Mouse (Mus musculus): ENCODE results near the gene Slc25a19. TPM values are rescaled to one million over a fixed set of nuclear protein-coding genes. Genes with fewer than 3 reads are reported as not detected.

The Slc25a19 gene
- polyA plus RNA-seq, 1 experiment from 2014 or later: 34.0 TPM

DNA sequence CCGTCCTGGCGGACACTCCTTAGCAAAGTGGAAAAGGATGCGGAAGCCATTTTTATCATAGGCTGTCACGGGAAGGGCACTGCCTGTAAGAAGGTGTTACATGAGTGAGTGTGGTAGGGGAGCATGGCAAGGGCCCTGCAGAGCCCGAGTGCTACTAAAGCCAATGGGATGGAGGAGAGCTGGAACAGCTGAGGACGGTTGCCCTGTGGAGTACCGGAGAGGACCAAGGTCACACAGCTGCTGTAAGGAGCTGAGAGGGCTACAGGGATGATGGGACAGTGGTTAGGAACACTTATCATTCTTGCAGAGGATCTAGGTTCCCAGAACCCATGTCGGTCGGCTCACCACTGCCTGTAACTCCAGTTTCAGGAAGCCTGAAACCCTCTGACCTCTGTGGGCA, 41.7 kb downstream of the Slc25a19 start:
- H3K36me3 ChIP-seq: peaks cover 97% of the 10 kb centered on the region

DNA sequence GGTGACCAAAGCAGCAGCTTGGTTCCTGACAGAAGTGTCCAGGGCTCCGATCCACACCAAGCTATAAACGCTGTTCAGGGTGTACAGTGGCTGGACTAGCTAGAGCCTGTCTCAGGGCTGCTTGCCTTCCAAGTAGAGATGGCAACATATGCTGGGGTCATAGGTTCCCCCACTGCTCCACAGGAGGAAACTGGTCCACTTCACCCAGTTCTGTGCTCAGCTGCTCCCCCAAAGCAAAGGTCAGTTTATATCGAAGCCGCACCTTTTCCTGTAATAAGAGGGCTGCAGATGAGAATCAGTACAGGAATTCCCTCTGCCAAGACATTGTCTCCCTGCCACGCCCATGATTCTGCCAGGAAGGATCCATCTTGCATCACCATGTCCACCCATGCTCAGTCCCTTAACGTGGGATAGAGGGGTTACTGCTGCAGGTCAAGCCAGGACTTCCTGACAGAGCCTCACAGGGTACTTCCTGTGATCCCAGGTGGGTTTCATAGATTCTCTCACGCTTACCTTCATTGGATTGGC, 42.5 kb downstream of the Slc25a19 start:
- H3K9ac ChIP-seq (replicated peaks): no peak overlapping the region
- H3K27me3 ChIP-seq: no peaks in the 10 kb centered on the region
- no peak overlapping the region for H3K4me2 ChIP-seq
- ATAC-seq (ENCODE audit: insufficient number of reproducible peaks, insufficient read depth, low FRiP score, low TSS enrichment, low read depth): no peak
- peaks cover 97% of the 10 kb centered on the region for H3K36me3 ChIP-seq
- no peaks in the 10 kb centered on the region for H3K9me3 ChIP-seq
- no peak overlapping the region for H3K27ac ChIP-seq
- H3K4me1 ChIP-seq (replicated peaks): no peaks in the 10 kb centered on the region
- WGBS: 91% methylated on average over 7 of the region's 7 CpGs
- H3K4me3 ChIP-seq (replicated peaks): no peak overlapping the region

More for the DNA sequence above, 41.7 kb downstream of the Slc25a19 start:
- Histone ChIP-seq H3K4me3 (replicated peaks) (no peak overlapping the region), H3K4me2 (no peak overlapping the region), H3K9me3 (no peaks in the 10 kb centered on the region), H3K9ac (replicated peaks) (no peak overlapping the region), H3K27ac (no peak overlapping the region), H3K4me1 (replicated peaks) (no peaks in the 10 kb centered on the region), H3K27me3 (no peaks in the 10 kb centered on the region)
- WGBS: 86% methylated on average over 9 of the region's 9 CpGs
- ATAC-seq (ENCODE audit: insufficient number of reproducible peaks, insufficient read depth, low FRiP score, low TSS enrichment, low read depth): no peak

- no peaks in the 10 kb centered on the region for H3K27me3 ChIP-seq
- ATAC-seq (ENCODE audit: insufficient number of reproducible peaks, insufficient read depth, low FRiP score, low TSS enrichment, low read depth): no peak
- H3K4me2 ChIP-seq: no peak overlapping the region
- WGBS: 89% methylated on average over 10 of the region's 10 CpGs
- peaks cover 96% of the 10 kb centered on the region for H3K36me3 ChIP-seq
- H3K9ac ChIP-seq (replicated peaks): no peak overlapping the region
- H3K9me3 ChIP-seq: no peaks in the 10 kb centered on the region
- H3K27ac ChIP-seq: no peak overlapping the region
- no peak overlapping the region for H3K4me3 ChIP-seq (replicated peaks)
- H3K4me1 ChIP-seq (replicated peaks): no peaks in the 10 kb centered on the region
Measured at GRCm38 (mm10) chr11:115584376-115585073, 43.6 kb downstream of the Slc25a19 start.

GRCm38 (mm10) chr11:115582913-115583606, 45.0 kb downstream of the Slc25a19 start:
- WGBS: 86% methylated on average over 10 of the region's 10 CpGs
- ATAC-seq (ENCODE audit: insufficient number of reproducible peaks, insufficient read depth, low FRiP score, low TSS enrichment, low read depth): no peak
- Histone ChIP-seq H3K4me2 (no peak overlapping the region), H3K9me3 (no peaks in the 10 kb centered on the region), H3K27ac (no peak overlapping the region), H3K27me3 (no peaks in the 10 kb centered on the region), H3K9ac (replicated peaks) (no peak overlapping the region), H3K36me3 (peaks cover 99% of the 10 kb centered on the region), H3K4me3 (replicated peaks) (no peak overlapping the region), H3K4me1 (replicated peaks) (no peaks in the 10 kb centered on the region)

GRCm38 (mm10) chr11:115579080-115579479, 49.0 kb downstream of the Slc25a19 start:
- no peak for ATAC-seq (ENCODE audit: insufficient number of reproducible peaks, insufficient read depth, low FRiP score, low TSS enrichment, low read depth)
- Histone ChIP-seq H3K27me3 (no peaks in the 10 kb centered on the region), H3K9ac (replicated peaks) (no peak overlapping the region), H3K36me3 (peaks cover 79% of the 10 kb centered on the region), H3K27ac (no peak overlapping the region), H3K4me1 (replicated peaks) (no peaks in the 10 kb centered on the region), H3K4me2 (no peak overlapping the region), H3K4me3 (replicated peaks) (no peak overlapping the region), H3K9me3 (no peaks in the 10 kb centered on the region)

GRCm38 (mm10) chr11:115564961-115565360, 63.1 kb downstream of the Slc25a19 start:
- H3K4me2 ChIP-seq: peak overlapping the region; percentile 78
- H3K9ac ChIP-seq (replicated peaks): peak overlapping the region; percentile 73
- no peak for ATAC-seq (ENCODE audit: insufficient number of reproducible peaks, insufficient read depth, low FRiP score, low TSS enrichment, low read depth)
- peak overlapping the region; percentile 72 for H3K4me3 ChIP-seq (replicated peaks)
- H3K4me1 ChIP-seq (replicated peaks): peaks cover 13% of the 10 kb centered on the region
- WGBS: 19% methylated on average over 7 of the region's 7 CpGs
- no peaks in the 10 kb centered on the region for H3K9me3 ChIP-seq
- H3K27ac ChIP-seq: no peak overlapping the region
- H3K27me3 ChIP-seq: no peaks in the 10 kb centered on the region
- peaks cover 41% of the 10 kb centered on the region for H3K36me3 ChIP-seq

Other genes with a start within 250 kb of the Slc25a19 start
- gene Cdr2l, start 246.4 kb downstream of the Slc25a19 start, polyA plus RNA-seq (2016; fragmentation: Nextera tagmentation; extraction: Ambion mirVana): 19.7 and 19.9 TPM in 2 replicates
- 175 and 182 TPM in 2 replicates for gene Mrpl58, start 224.5 kb downstream of the Slc25a19 start, polyA plus RNA-seq (2016; fragmentation: Nextera tagmentation; extraction: Ambion mirVana)
- gene Atp5h, start 208.3 kb downstream of the Slc25a19 start, polyA plus RNA-seq (2016; fragmentation: Nextera tagmentation; extraction: Ambion mirVana): 960 and 975 TPM in 2 replicates
- gene Kctd2, start 208.2 kb downstream of the Slc25a19 start, polyA plus RNA-seq (2016; fragmentation: Nextera tagmentation; extraction: Ambion mirVana): 25.3 and 26.5 TPM in 2 replicates
- gene Trim80, start 187.8 kb downstream of the Slc25a19 start, polyA plus RNA-seq (2016; fragmentation: Nextera tagmentation; extraction: Ambion mirVana): 0.10 TPM in 1 of 2 replicates, not detected in the other
- 0.15 TPM in 1 of 2 replicates, not detected in the other for gene Slc16a5, start 165.8 kb downstream of the Slc25a19 start, polyA plus RNA-seq (2016; fragmentation: Nextera tagmentation; extraction: Ambion mirVana)
- gene Armc7, start 152.6 kb downstream of the Slc25a19 start, polyA plus RNA-seq (2016; fragmentation: Nextera tagmentation; extraction: Ambion mirVana): 7.5 and 9.6 TPM in 2 replicates
- gene Nt5c, start 136.4 kb downstream of the Slc25a19 start, polyA plus RNA-seq (2016; fragmentation: Nextera tagmentation; extraction: Ambion mirVana): 66.2 and 78.2 TPM in 2 replicates
- gene Jpt1, start 113.9 kb downstream of the Slc25a19 start, polyA plus RNA-seq (2016; fragmentation: Nextera tagmentation; extraction: Ambion mirVana): 512 and 557 TPM in 2 replicates
- gene Sumo2, start 92.0 kb downstream of the Slc25a19 start, polyA plus RNA-seq (2016; fragmentation: Nextera tagmentation; extraction: Ambion mirVana): 1,335 and 1,406 TPM in 2 replicates
- 211 and 212 TPM in 2 replicates for gene Nup85, start 63.9 kb downstream of the Slc25a19 start, polyA plus RNA-seq (2016; fragmentation: Nextera tagmentation; extraction: Ambion mirVana)
- 96.0 and 106 TPM in 2 replicates for gene Mrps7, start 24.4 kb downstream of the Slc25a19 start, polyA plus RNA-seq (2016; fragmentation: Nextera tagmentation; extraction: Ambion mirVana)
- 20.3 and 21.7 TPM in 2 replicates for gene Gga3, start 24.2 kb downstream of the Slc25a19 start, polyA plus RNA-seq (2016; fragmentation: Nextera tagmentation; extraction: Ambion mirVana)
- 18.2 and 18.6 TPM in 2 replicates for gene Mif4gd, start 15.3 kb downstream of the Slc25a19 start, polyA plus RNA-seq (2016; fragmentation: Nextera tagmentation; extraction: Ambion mirVana)
- 109 and 114 TPM in 2 replicates for gene Grb2, start 80.3 kb upstream of the Slc25a19 start, polyA plus RNA-seq (2016; fragmentation: Nextera tagmentation; extraction: Ambion mirVana)
- 26.5 and 31.9 TPM in 2 replicates for gene Tmem94, start 137.1 kb upstream of the Slc25a19 start, polyA plus RNA-seq (2016; fragmentation: Nextera tagmentation; extraction: Ambion mirVana)
- gene Caskin2, start 185.3 kb upstream of the Slc25a19 start, polyA plus RNA-seq (2016; fragmentation: Nextera tagmentation; extraction: Ambion mirVana): 14.9 and 16.2 TPM in 2 replicates
- gene Tsen54, start 186.4 kb upstream of the Slc25a19 start, polyA plus RNA-seq (2016; fragmentation: Nextera tagmentation; extraction: Ambion mirVana): 33.2 and 36.1 TPM in 2 replicates
- gene Llgl2, start 195.8 kb upstream of the Slc25a19 start, polyA plus RNA-seq (2016; fragmentation: Nextera tagmentation; extraction: Ambion mirVana): 5.2 and 6.3 TPM in 2 replicates
- 0.20 TPM in 1 of 2 replicates, not detected in the other for gene Myo15b, start 230.1 kb upstream of the Slc25a19 start, polyA plus RNA-seq (2016; fragmentation: Nextera tagmentation; extraction: Ambion mirVana)

Data from limb, embryonic 12.5 days (tissue).